Mouse (Mus musculus): Measurements from ENCODE around the gene Nr2c2. TPM values are rescaled to one million over a fixed set of nuclear protein-coding genes. Genes with fewer than 3 reads are reported as not detected.

The Nr2c2 gene
- 32.9 and 37.4 TPM in 2 replicates for polyA plus RNA-seq (2012; rRNA removed)

DNA sequence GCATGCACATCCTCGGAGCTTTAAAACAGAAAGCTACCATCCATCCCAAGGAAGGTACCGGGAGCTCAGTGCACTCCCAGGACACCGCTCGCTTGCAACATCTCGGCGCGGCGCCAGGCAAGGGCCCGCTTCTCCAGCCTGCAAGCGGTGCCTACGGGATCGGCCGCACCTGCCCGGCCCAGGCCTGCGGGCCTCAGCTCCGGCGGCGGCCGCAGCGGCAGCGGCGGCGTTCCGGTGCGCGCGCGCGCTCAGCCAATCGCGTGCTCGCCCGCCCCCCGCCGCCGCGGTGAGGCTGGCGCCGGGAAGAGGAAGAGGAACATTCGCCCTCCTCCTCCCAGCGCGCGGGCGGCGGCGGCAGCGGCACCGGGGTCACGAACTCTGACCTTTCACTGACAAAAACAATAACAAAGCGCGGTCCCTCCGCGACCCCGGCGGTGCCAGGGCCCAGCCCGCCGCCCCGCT, at the start of gene Nr2c2:
TSS of gene Nr2c2 (plus strand) at position 261 of the 462 bp plus-strand sequence.

DNA sequence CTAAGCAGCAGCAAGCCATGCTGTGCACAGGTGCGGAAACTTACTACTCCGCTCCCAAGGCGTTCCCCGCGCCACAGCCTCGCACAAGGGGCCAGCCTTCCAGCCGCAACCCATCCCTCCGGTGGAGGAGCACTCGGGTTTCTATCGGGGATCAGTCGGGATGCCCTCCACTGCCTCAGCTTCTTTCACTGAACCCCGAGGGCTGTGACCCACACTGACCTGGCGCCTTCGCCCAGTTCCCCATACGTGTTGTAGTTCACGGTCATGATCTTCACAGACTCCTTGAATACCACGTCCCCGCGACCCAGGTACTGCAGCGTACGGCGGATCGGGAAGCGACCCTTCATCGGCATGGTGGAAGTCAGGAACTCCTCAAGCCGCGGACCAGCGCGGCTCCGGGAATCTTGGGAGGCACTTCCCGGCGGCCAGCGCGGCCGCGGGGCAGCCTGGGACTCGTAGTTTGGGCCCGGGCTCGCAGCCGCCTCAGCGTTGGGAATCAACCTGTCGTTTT, 92.5 kb downstream of the Nr2c2 start, which contains the start of gene Mrps25:
TSS of gene Mrps25 (minus strand) at position 413 of the 511 bp plus-strand sequence.

DNA sequence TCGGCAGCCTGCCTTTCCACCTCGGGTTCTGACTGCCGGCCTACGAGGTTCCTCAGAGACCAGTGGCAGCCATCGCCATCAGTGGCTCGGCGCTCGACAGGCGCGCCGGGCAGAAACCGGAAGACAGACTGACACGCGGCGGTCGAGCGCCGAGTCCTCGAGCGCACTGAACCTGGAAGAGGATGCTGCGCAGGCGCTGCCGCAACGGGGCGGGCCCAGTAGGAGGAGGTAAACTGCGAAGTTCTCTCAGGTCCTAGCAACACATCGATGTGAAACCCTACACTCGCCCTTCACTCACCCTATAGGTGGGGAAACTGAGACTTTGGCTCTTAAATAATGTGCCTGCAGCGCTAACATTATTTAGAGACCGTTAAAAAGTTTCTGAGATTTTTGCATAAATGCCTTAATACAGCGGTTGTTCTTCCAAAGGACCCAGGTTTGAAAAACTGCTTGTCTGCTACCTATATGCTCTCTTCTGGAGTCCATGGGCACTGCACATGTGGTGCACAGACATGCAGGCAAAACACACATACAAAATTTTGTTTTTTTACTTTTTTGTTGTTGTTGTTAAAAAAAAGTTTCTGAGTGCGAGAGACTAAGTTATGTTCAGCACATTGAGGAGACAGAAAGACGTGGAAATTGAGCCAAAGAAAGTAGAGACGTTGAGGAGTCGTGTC, 123.7 kb downstream of the Nr2c2 start, which contains the start of gene Rbsn:
TSS of gene Rbsn (minus strand) at position 153 of the 677 bp plus-strand sequence.

Other genes with a start within 250 kb of the Nr2c2 start
- 23.4 and 24.0 TPM in 2 replicates for gene Ccdc174, start 213.3 kb upstream of the Nr2c2 start, polyA plus RNA-seq (2012; rRNA removed)
- gene 4930590J08Rik, start 188.6 kb upstream of the Nr2c2 start, polyA plus RNA-seq (2012; rRNA removed): 2.5 and 2.7 TPM in 2 replicates
- 10.8 and 13.0 TPM in 2 replicates for gene Fgd5, start 112.5 kb upstream of the Nr2c2 start, polyA plus RNA-seq (2012; rRNA removed)
- 39.1 and 42.6 TPM in 2 replicates for gene Mrps25, start 92.6 kb downstream of the Nr2c2 start, polyA plus RNA-seq (2012; rRNA removed)
- 19.8 and 20.9 TPM in 2 replicates for gene Rbsn, start 123.5 kb downstream of the Nr2c2 start, polyA plus RNA-seq (2012; rRNA removed)
- 2.5 and 2.7 TPM in 2 replicates for gene Trh, start 153.3 kb downstream of the Nr2c2 start, polyA plus RNA-seq (2012; rRNA removed)